Mouse (Mus musculus) forebrain, embryonic 15.5 days (tissue): Measurements from ENCODE around the gene Sema6c. TPM values are rescaled to one million over a fixed set of nuclear protein-coding genes. Genes with fewer than 3 reads are reported as not detected.
A peak's percentile ranks its signal among the peaks of the same experiment; 100 is the strongest.
"Not testable (repeated sequence)": the region's sequence is repeated elsewhere in the genome, so short reads cannot be mapped to it uniquely, and the experiment has no call there.

Experiments
- ATAC-seq: fragments of 200-750 bp; cut with Nextera tagmentation; replicated peaks from 2 replicates; pipeline ENCODE4 v1.8.0; 2017; ENCODE audit warnings: mild to moderate bottlenecking, moderate TSS enrichment, moderate library complexity
- H3K27ac ChIP-seq: fragments of 300-500 bp; sonication (generic); replicated peaks from 2 replicates; pipeline ENCODE4 v1.5.1; 2015; ENCODE audit warnings: mild to moderate bottlenecking, inconsistent platforms
- H3K27me3 ChIP-seq: fragments of 300-500 bp; sonication (generic); 2 replicates; pipeline ENCODE4 v1.6.1; 2015; ENCODE audit warnings: inconsistent platforms
- H3K36me3 ChIP-seq: fragments of 300-500 bp; sonication (generic); 2 replicates; pipeline ENCODE4 v1.6.1; 2015; ENCODE audit warnings: mild to moderate bottlenecking, inconsistent platforms
- H3K4me1 ChIP-seq: fragments of 300-500 bp; sonication (generic); 2 replicates; pipeline ENCODE4 v1.6.1; 2015; ENCODE audit warnings: inconsistent platforms
- H3K4me2 ChIP-seq: fragments of 300-500 bp; sonication (generic); replicated peaks from 2 replicates; pipeline ENCODE4 v1.6.1; 2015; ENCODE audit warnings: mild to moderate bottlenecking, inconsistent platforms
- H3K4me3 ChIP-seq: fragments of 300-500 bp; sonication (generic); 2 replicates; pipeline ENCODE4 v1.5.1; 2015; ENCODE audit warnings: mild to moderate bottlenecking, inconsistent platforms
- H3K9ac ChIP-seq: fragments of 300-500 bp; sonication (generic); replicated peaks from 2 replicates; pipeline ENCODE4 v1.6.1; 2015; ENCODE audit warnings: mild to moderate bottlenecking, inconsistent platforms
- H3K9me3 ChIP-seq: fragments of 300-500 bp; sonication (generic); 2 replicates; pipeline ENCODE4 v1.6.1; 2016; ENCODE audit warnings: inconsistent platforms
- WGBS: fragments of 180-500 bp; shearing (Covaris S2); methylation state at CpG from one replicate; pipeline ENCODE4 v1.1.7; 2015; ENCODE audit warnings: mixed read lengths; 5-methylcytosine and 5-hydroxymethylcytosine counted together
- polyA plus RNA-seq: library from polyadenylated mRNA; unstranded; fragments of >200 nt; fragmentation: Nextera tagmentation; extraction: Ambion mirVana; gene quantifications from 2 replicates; pipeline ENCODE4 v1.2.1, GENCODE M21; 2015

The Sema6c gene
- 30.4 and 34.1 TPM in 2 replicates for polyA plus RNA-seq

DNA sequence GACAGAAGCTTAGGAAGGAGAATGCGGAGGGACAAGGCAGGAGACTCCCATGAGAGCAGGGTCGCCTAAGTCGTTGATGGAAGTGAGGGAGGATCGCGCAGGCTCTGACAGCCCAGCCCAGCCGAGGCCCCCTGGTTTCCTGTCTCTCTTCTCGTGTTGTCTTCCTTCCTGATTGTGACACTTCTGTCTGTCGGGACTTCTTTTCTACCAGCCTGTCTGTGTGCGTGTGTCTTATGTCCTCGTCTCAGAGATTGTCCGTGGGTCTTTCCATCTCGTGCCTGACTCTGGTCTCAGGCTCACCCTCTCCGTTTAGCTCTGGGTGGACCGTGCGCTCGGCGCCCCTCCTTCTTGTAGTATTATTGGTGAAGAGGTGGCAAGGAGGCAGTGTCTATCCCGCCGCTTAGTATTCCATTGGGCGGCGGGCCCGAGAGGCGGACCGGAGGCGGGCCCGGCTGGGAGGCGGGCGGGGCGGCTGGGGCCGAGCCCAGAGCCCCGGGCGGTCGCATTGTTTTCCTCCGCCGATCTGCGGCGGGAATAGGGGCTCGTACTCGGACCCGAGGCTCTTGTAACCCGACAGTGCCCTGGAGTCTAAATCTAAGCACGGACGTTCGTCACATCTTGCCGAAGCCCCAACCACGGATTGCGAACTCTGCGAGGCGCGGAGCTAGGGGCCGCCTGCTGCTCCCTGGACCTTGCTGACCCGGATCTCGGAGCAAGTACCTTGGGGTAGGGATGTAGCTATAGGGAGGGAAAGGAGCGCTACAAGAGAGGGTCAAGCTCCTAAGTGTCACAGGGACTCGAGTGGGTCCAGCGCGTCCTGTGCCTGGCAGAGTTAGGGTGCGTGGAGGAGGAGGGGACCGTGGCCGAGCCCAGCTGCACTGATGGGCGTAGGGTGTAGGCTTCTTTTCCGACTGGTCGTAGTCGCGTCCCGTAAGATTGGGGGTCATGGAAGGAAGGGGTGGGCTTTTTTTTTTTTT lies at the start of gene Sema6c:
Sema6c (plus strand) TSS at position 471 of the 977 bp plus-strand sequence.
- Histone ChIP-seq H3K4me1 (peaks cover 36% of the 10 kb centered on the region), H3K4me2 (peak within 1 kb of the TSS; percentile 75), H3K9ac (peak within 1 kb of the TSS; percentile 84), H3K4me3 (peak within 1 kb of the TSS; percentile 67), H3K36me3 (peaks cover 10% of the 10 kb centered on the region; the same call in 1 of the 2 replicates), H3K27me3 (no peaks in the 10 kb centered on the region), H3K27ac (peak within 1 kb of the TSS; percentile 83), H3K9me3 (no peaks in the 10 kb centered on the region)
- ATAC-seq, result peak; percentile 98
- under 1% methylated on average over 66 of the region's 66 CpGs for whole genome bisulfite sequencing

DNA sequence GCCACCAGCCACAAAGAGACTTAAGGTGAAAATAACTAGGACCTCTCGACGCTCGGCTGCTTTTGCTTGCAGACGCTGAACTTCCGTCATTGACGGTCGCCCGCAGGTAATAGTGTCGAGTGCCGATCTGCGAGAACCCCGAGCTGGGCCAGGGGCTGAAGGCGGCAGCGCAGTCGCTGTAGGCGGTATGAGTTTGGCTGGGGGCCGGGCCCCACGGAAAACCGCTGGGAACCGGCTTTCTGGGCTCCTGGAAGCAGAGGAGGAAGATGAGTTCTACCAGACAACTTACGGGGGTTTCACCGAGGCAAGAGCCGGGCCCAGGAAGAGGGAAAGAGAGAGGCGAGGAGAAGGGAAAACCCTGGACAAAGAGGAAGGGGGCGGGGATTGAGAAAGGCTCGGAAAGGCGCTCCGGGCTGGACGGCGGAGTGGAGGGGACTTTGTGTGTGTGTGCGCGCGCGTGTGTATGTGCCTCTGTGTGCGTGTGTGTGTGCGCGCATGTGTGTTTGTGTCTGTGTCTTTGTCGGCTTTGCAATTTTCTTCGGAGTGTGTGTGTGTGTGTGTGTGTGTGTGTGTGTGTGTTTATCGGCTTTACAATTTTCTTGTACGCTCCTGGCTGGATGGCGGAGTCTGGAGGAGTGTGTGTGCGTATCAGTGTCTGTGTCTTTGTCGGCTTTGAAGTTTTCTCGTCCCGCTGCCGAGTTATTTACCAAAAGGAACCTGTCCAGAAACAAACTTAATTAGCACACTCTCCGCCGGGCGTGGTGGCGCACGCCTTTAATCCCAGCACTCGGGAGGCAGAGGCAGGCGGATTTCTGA lies 49.1 kb upstream of the Sema6c start, which contains the start of gene Vps72:
Vps72 (plus strand) TSS at position 112 of the 816 bp plus-strand sequence.
- peak; percentile 73 for ATAC-seq
- H3K4me2 ChIP-seq, result peak within 1 kb of the TSS; percentile 44

DNA sequence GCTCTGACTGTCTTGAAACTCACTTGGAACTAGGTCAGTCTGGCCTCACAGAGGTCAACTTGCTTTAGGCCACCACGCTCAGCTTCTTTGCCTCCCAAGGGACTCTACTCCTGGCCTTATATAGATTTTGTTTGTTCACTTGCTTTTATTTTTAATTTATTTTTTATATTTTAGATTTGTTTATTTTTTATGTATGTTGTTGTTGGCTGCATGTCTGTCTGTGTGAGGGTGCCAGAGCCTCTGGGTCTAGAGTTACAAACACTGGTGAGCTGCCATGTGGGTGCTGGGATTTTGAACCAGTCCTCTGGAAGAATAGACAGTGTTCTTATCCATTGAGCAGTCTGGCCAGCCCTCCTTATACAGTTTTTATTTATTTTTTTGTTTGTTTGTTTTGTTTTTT lies 47.5 kb upstream of the Sema6c start:
- Histone ChIP-seq H3K27ac (no peak overlapping the region), H3K9ac (no peak overlapping the region), H3K9me3 (no peaks in the 10 kb centered on the region), H3K36me3 (peaks cover 27% of the 10 kb centered on the region), H3K4me3 (no peak overlapping the region), H3K27me3 (no peaks in the 10 kb centered on the region), H3K4me1 (peaks cover 19% of the 10 kb centered on the region), H3K4me2 (no peak overlapping the region)
- ATAC-seq, result no peak
- 89% methylated on average over 1 of the region's 1 CpGs for whole genome bisulfite sequencing

More for the DNA sequence above, 49.1 kb upstream of the Sema6c start, which contains the start of gene Vps72:
- Histone ChIP-seq H3K9ac (peak within 1 kb of the TSS; percentile 93), H3K4me1 (peaks cover 21% of the 10 kb centered on the region), H3K27me3 (no peaks in the 10 kb centered on the region), H3K4me3 (peak within 1 kb of the TSS; percentile 92), H3K36me3 (peaks cover 18% of the 10 kb centered on the region), H3K27ac (peak within 1 kb of the TSS; percentile 98), H3K9me3 (no peaks in the 10 kb centered on the region)
- WGBS, result under 1% methylated on average over 54 of the region's 54 CpGs

DNA sequence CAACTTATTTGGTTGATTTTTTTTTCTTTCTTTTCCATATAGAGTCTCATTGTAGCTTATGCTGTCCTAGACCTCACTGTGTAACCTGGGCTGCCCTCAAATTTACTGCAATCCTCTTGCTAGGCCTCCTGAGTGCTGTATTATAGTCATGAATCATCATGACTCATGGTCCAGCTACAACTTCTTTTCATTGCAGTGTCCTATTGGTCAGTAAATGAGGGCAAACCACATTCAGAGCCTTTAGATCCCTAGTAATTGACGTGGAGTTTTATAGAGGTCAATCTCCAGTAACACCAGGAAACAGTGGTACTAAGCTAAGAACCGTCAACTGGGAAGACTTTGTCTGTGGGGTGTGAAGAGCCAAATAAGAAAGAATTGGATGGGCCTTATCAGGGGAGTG lies 42.5 kb upstream of the Sema6c start:
- no peaks in the 10 kb centered on the region for H3K9me3 ChIP-seq
- H3K27ac ChIP-seq, result no peak overlapping the region
- no peak overlapping the region for H3K4me3 ChIP-seq
- peaks cover 74% of the 10 kb centered on the region for H3K36me3 ChIP-seq
- WGBS, result 97% methylated on average over 2 of the region's 2 CpGs
- H3K4me1 ChIP-seq, result peaks cover 9% of the 10 kb centered on the region
- H3K9ac ChIP-seq, result no peak overlapping the region
- ATAC-seq, result no peak
- no peaks in the 10 kb centered on the region for H3K27me3 ChIP-seq
- H3K4me2 ChIP-seq, result no peak overlapping the region

DNA sequence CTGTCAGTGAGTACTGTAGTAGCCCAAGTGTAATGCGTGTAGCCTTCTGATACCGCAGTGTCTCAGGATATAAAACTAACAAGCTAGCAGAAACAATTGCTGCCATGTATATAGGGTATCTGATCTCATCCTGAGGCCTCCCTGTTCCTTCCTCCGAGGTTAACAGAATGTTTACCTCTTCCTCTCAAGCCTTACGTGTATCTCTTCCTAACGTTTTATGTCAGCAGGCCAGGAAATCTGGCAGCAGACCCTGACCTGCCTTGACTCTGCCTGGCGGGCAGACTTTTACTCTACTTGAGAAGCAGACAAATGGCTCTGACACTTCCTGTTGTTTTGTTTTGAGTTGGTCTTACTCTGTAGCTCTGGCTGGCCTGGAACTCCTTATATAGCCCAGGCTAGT lies 38.7 kb upstream of the Sema6c start:
- Histone ChIP-seq H3K4me1 (peaks cover 11% of the 10 kb centered on the region), H3K9ac (no peak overlapping the region), H3K9me3 (no peaks in the 10 kb centered on the region), H3K27me3 (no peaks in the 10 kb centered on the region), H3K36me3 (peaks cover 59% of the 10 kb centered on the region), H3K27ac (no peak overlapping the region), H3K4me2 (no peak overlapping the region), H3K4me3 (no peak overlapping the region)
- no peak for ATAC-seq
- WGBS, result 90% methylated on average over 6 of the region's 6 CpGs

DNA sequence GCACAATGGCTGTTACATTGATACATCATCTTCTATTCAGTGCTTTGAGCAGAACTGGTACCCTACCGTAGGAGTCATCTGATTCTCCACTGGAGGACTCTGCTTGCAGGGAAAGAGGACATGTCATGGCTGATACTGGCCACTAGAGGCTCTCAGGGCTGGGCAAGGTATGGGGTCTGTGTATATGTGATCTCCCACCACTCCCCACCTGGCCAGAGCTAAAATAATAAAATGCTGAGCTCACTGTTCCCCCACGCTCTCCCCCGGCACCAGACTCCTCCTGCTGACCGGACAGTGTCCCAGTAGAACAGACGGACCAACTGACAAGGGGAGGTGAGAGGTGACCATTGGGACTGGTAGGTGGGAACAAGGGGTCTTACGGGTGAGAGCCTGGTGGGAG lies 36.0 kb upstream of the Sema6c start, which contains the start of gene Tmod4:
Tmod4 (plus strand) TSS at position 231 of the 400 bp plus-strand sequence.
- WGBS, result 63% methylated on average over 6 of the region's 6 CpGs
- Histone ChIP-seq H3K4me2 (no peak within 1 kb of the TSS), H3K27ac (peak within 1 kb of the TSS; percentile 47), H3K4me3 (no peak within 1 kb of the TSS), H3K27me3 (no peaks in the 10 kb centered on the region), H3K36me3 (peaks cover 38% of the 10 kb centered on the region), H3K4me1 (peaks cover 11% of the 10 kb centered on the region), H3K9ac (no peak within 1 kb of the TSS), H3K9me3 (no peaks in the 10 kb centered on the region)
- ATAC-seq, result 0 out of 2 replicates have a peak, but pooled peaks have one; percentile 39

DNA sequence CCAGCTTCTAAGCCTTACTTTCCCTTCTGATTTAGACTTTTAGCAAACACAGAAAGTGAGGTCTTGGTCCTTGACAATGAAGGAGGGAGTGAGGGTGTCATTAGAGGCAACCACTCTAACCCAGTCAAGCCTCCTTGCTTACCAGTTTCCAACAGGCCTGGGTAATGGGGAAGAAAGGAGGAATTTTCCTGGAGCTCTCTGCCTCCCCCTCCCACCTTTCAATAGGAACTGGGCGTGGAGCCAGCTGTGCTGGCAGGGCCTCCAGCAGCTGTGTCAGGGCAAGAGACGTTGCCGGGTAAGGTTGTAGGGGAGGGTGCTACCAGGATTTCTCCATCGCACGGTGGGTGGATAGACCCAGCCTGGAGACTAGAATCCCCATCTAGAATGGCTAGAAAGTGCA lies 35.3 kb upstream of the Sema6c start:
- Histone ChIP-seq H3K9ac (no peak overlapping the region), H3K4me3 (no peak overlapping the region), H3K9me3 (no peaks in the 10 kb centered on the region), H3K27ac (peak overlapping the region; percentile 47), H3K4me1 (peaks cover 11% of the 10 kb centered on the region), H3K4me2 (no peak overlapping the region), H3K36me3 (peaks cover 37% of the 10 kb centered on the region), H3K27me3 (no peaks in the 10 kb centered on the region)
- 12% methylated on average over 5 of the region's 5 CpGs for WGBS
- peak; percentile 36; the same call in 1 of the 2 replicates for ATAC-seq

DNA sequence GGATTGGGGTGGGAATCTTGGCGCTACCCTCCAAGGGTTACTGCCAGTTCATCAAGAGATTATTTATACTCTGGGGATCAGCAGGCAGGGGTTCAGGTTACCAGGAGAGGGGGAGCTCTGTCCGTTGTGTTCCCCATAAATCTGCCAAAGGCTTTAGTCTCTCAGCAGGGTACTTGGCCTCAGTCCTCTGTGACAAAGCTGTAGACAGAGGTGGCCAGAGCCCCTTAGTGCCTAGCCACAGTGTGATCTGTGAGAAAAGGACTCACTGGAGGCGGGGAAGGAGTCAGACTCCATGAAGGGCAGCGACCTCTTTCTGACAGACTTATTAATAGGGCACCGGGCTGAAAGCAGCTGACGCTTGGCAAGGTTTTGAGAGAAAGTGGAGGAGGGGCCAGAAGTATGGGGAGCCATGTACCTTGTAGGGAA lies 31.0 kb upstream of the Sema6c start:
- Histone ChIP-seq H3K9me3 (no peaks in the 10 kb centered on the region), H3K4me2 (no peak overlapping the region), H3K27me3 (no peaks in the 10 kb centered on the region), H3K4me1 (peaks cover 16% of the 10 kb centered on the region), H3K9ac (no peak overlapping the region), H3K4me3 (no peak overlapping the region), H3K27ac (no peak overlapping the region), H3K36me3 (peaks cover 22% of the 10 kb centered on the region)
- 54% methylated on average over 6 of the region's 6 CpGs for WGBS
- no peak for ATAC-seq

DNA sequence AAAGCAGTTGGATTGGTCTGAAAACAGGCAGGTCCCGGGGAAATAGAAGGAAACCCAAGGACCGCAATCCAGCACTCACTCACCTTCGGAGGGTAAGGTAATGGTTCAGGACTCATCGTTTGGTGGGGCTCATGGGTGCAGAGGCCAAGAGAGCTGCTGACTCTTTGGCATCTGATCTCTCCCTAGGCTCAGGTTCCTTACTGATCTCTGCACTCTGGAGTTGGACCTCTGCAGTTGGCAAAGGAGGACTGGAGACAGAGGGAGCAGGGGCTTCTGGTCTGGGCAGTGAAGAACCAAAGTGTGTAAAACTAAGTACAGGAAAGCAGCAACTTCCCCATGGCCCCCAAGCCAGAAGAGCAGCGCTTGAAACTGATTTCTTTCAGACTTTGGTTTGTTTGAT lies 30.2 kb upstream of the Sema6c start:
- no peak overlapping the region for H3K9ac ChIP-seq
- peaks cover 13% of the 10 kb centered on the region for H3K4me1 ChIP-seq
- H3K4me2 ChIP-seq, result no peak overlapping the region
- ATAC-seq, result no peak
- H3K36me3 ChIP-seq, result peaks cover 22% of the 10 kb centered on the region
- 95% methylated on average over 5 of the region's 5 CpGs for WGBS
- H3K27ac ChIP-seq, result no peak overlapping the region
- H3K27me3 ChIP-seq, result no peaks in the 10 kb centered on the region
- H3K9me3 ChIP-seq, result no peaks in the 10 kb centered on the region
- H3K4me3 ChIP-seq, result no peak overlapping the region

DNA sequence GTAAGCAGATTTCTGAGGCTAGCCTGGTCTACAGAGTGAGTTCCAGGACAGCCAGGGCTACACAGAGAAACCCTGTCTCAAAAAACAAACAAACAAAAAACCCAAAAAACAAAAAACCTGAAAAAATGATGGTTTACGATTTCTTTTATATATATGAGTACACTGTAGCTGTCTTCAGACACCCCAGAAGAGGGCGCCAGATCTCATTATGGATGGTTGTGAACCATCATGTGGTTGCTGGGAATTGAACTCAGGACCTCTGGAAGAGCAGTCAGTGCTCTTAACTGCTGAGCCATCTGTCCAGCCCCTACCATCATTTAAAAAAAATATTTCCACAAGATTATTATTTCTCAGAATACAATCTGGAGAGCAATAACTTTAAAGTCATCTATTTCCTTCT lies 27.9 kb upstream of the Sema6c start:
- not testable (repeated sequence) for ATAC-seq, H3K9ac ChIP-seq, H3K9me3 ChIP-seq, H3K27me3 ChIP-seq, H3K27ac ChIP-seq, H3K4me2 ChIP-seq, H3K4me3 ChIP-seq
- H3K36me3 ChIP-seq, result peaks cover 22% of the 10 kb centered on the region
- 91% methylated on average over 2 of the region's 2 CpGs for WGBS
- H3K4me1 ChIP-seq, result peaks cover 21% of the 10 kb centered on the region

DNA sequence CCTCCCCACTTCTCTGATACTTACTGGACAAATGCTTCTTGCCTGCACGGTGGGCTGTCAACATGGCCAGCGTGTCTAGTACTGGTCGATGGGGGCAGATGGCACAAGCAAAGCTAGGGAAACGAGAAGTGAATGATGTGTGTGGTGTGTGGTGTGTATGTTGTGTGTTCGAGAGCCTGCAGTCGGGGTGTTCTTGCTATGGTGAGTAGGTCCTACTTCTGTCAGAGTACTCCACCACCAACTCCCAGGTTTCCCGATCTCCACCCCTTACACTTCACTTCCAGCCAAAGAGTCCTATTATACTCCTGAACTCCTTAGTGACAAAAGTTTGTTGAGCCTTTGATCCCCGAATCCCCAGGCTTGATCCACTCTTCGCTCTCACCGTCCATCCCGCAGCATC lies 27.1 kb upstream of the Sema6c start:
- peaks cover 21% of the 10 kb centered on the region for H3K4me1 ChIP-seq
- H3K27ac ChIP-seq, result peak overlapping the region; percentile 79
- peak overlapping the region; percentile 76 for H3K9ac ChIP-seq
- H3K27me3 ChIP-seq, result no peaks in the 10 kb centered on the region
- peaks cover 22% of the 10 kb centered on the region for H3K36me3 ChIP-seq
- H3K9me3 ChIP-seq, result no peaks in the 10 kb centered on the region
- ATAC-seq, result peak; percentile 13; the same call in 1 of the 2 replicates
- peak overlapping the region; percentile 90 for H3K4me2 ChIP-seq
- peak overlapping the region; percentile 68 for H3K4me3 ChIP-seq
- WGBS, result 56% methylated on average over 11 of the region's 11 CpGs
